Mouse (Mus musculus): ENCODE results near the gene Tspoap1. TPM values are rescaled to one million over a fixed set of nuclear protein-coding genes. Genes with fewer than 3 reads are reported as not detected.

Gene Tspoap1
- polyA plus RNA-seq, 1 experiment: 27.9 TPM

DNA sequence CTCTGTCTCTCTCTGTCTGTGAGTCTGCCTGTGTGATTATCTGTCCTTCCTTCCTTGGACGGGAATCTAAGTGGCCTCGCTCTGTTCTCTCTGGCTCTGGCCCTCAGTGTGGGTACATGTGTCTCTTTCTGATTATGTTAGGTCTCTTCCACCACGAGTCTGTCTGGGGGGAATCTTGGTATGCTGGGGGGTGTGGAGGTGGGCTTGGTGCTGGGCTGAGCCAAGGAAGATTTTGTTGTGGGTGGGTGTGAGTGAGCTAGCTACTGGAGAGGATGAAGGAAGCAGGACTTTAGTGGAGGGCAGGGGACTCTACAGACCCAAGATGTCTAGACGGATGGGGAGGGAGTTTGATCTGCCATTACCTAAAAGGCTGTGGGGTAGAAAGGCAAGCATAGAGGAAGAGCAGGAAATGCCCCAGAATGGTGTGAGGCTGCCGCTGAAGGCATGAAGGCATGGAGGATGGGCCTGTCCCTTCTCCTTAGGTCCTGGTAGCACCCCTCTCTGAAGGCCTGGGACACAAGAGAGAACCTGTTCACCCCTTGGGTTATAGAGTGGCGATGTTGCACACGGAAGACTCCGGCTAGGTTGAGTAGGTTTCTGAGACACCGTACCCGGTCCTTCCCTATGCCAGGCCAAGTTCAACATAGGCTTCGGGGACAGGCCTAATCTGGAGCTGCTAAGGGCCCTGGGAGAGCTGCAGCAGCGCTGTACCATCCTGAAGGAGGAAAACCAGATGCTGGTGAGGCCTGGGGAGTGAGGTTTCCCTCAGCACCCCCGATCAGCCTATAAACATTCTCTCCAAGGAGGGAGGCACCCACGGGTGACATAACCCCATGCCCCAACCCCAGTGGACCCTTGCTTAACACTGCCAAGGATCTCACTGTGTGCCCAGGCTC is 1.7 kb downstream of the Tspoap1 start:
- Histone ChIP-seq H3K4me1 (replicated peaks; ENCODE audit: control insufficient read depth, insufficient read depth, low read length) (peaks cover 38% of the 10 kb centered on the region), H3K27ac (ENCODE audit: control insufficient read depth, insufficient read depth, low read length) (no peak overlapping the region), H3K4me3 (ENCODE audit: control insufficient read depth, insufficient read depth, low read length) (no peak overlapping the region), H3K36me3 (ENCODE audit: control insufficient read depth, insufficient read depth, low read length) (peaks cover 16% of the 10 kb centered on the region), H3K27me3 (ENCODE audit: control insufficient read depth, insufficient read depth, low read length) (peaks cover 15% of the 10 kb centered on the region)
- no peak for TF ChIP-seq POLR2A (IDR thresholded peaks at IDR 0.05; ENCODE audit: control insufficient read depth, extremely low read depth, insufficient read depth, low read length, poor library complexity)
- TF ChIP-seq CTCF (IDR thresholded peaks at IDR 0.05; ENCODE audit: borderline replicate concordance, control insufficient read depth, extremely low read depth, insufficient read depth, low read length, poor library complexity): no peak
- 87% methylated on average over 14 of the region's 14 CpGs for WGBS
- no peak for DNase-seq

DNA sequence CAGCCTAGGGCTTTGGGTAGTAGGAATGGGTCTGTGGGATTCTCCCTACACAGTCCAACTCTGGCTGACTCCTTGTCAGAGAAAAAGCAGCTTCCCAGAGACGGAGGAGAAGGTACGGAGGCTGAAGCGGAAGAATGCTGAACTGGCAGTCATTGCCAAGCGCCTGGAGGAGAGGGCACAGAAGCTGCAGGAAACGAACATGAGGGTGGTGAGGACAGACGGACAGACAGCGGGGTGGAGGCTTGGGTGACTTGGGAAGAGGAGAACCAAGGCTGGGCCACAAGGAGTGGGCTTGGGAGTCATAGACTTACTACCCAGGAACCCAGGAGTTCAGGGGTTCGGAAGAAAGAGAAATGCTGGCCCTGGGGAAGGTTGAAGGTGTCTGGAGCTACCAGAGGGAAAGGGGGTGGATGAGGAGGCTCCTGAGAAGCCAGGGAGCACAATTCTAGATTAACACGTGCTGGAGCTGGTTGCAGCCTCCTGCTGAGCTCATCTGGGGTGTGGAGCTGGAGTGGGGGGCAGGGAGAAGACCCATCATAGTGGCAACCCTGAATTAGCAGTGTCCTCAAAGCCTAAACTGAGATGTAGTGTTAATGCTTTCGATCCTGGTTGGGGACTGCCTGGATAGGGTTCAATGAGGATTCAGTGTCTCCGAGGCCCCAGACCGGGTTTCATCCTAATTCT is 2.5 kb downstream of the Tspoap1 start:
- DNase-seq: no peak
- Histone ChIP-seq H3K27ac (ENCODE audit: control insufficient read depth, insufficient read depth, low read length) (no peak overlapping the region), H3K4me3 (ENCODE audit: control insufficient read depth, insufficient read depth, low read length) (no peak overlapping the region), H3K27me3 (ENCODE audit: control insufficient read depth, insufficient read depth, low read length) (peaks cover 15% of the 10 kb centered on the region), H3K4me1 (replicated peaks; ENCODE audit: control insufficient read depth, insufficient read depth, low read length) (peaks cover 38% of the 10 kb centered on the region), H3K36me3 (ENCODE audit: control insufficient read depth, insufficient read depth, low read length) (peaks cover 8% of the 10 kb centered on the region)
- TF ChIP-seq CTCF (IDR thresholded peaks at IDR 0.05; ENCODE audit: borderline replicate concordance, control insufficient read depth, extremely low read depth, insufficient read depth, low read length, poor library complexity) (no peak), POLR2A (IDR thresholded peaks at IDR 0.05; ENCODE audit: control insufficient read depth, extremely low read depth, insufficient read depth, low read length, poor library complexity) (no peak)
- WGBS: 83% methylated on average over 12 of the region's 12 CpGs

DNA sequence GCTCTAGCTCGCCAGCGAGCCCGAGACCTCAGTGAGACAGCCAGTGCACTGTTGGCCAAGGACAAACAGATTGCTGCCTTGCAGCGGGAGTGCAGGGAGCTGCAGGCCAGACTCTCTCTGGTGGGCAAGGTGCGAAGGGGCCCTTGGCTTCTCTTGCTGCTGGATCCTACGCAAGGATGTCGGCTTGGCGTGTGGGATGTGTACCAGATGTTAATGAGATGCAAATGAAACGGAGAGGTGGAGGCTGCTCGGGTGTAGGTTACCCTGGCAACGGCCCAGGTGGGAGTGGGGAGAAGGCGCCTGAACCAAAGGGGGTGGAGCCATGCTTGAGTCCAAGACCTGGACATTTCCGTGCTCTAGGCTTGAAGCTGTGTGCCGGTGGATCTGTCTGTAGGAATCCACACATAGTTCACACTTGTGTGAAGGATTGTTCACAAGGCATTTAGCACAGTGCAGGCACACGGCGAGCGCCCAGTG is 3.2 kb downstream of the Tspoap1 start:
- Histone ChIP-seq H3K27me3 (ENCODE audit: control insufficient read depth, insufficient read depth, low read length) (peaks cover 15% of the 10 kb centered on the region), H3K4me3 (ENCODE audit: control insufficient read depth, insufficient read depth, low read length) (peak overlapping the region; percentile 0; the same call in 1 of the 2 replicates), H3K4me1 (replicated peaks; ENCODE audit: control insufficient read depth, insufficient read depth, low read length) (peaks cover 38% of the 10 kb centered on the region), H3K27ac (ENCODE audit: control insufficient read depth, insufficient read depth, low read length) (no peak overlapping the region), H3K36me3 (ENCODE audit: control insufficient read depth, insufficient read depth, low read length) (peaks cover 1% of the 10 kb centered on the region)
- TF ChIP-seq POLR2A (IDR thresholded peaks at IDR 0.05; ENCODE audit: control insufficient read depth, extremely low read depth, insufficient read depth, low read length, poor library complexity) (no peak), CTCF (IDR thresholded peaks at IDR 0.05; ENCODE audit: borderline replicate concordance, control insufficient read depth, extremely low read depth, insufficient read depth, low read length, poor library complexity) (no peak)
- WGBS: 42% methylated on average over 17 of the region's 17 CpGs
- no peak for DNase-seq

DNA sequence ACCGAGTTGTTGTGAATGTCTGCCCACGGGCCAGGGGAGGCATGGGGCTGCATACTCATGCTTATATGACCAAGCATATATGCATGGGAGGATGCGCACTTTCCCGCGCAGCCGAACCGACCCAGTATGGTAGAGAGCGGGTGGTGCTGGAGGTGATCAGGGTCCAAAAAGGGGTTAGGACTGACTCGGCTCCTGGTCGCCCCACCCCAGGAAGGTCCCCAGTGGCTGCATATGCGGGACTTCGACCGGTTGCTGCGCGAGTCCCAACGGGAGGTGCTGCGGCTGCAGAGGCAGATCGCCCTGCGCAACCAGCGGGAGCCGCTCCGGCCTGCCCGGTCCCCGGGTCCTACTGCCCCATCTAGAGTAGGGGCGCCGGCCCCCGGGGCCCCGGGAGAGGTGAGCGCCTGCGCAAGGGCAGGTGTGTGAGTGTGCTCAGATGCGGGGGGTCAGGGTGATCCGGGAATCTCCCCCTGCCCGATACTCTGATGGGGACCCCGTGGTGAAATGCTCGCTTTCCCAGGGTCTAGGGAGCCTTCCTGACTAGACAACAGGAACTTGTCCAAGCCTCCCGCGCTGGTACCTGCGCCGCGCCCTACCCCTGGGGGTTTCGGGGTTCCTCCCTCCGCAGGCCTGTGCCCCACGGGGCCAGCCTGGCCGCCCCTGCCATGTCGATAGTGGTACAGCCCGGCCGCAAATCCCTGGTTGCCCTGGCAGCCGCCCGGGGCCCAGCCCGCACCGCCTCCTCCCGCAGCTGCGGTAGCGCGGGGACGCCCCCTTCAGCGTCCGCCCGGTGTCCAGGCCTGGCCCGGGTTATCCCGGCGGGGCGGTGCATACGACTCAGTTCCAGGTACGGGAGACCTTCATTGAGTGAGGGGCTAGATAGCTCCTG is 3.9 kb downstream of the Tspoap1 start:
- no peak overlapping the region for H3K27ac ChIP-seq (ENCODE audit: control insufficient read depth, insufficient read depth, low read length)
- peaks cover 38% of the 10 kb centered on the region for H3K4me1 ChIP-seq (replicated peaks; ENCODE audit: control insufficient read depth, insufficient read depth, low read length)
- no peak for DNase-seq
- H3K36me3 ChIP-seq (ENCODE audit: control insufficient read depth, insufficient read depth, low read length): no peaks in the 10 kb centered on the region
- TF ChIP-seq CTCF (IDR thresholded peaks at IDR 0.05; ENCODE audit: borderline replicate concordance, control insufficient read depth, extremely low read depth, insufficient read depth, low read length, poor library complexity) (no peak), POLR2A (IDR thresholded peaks at IDR 0.05; ENCODE audit: control insufficient read depth, extremely low read depth, insufficient read depth, low read length, poor library complexity) (no peak)
- H3K27me3 ChIP-seq (ENCODE audit: control insufficient read depth, insufficient read depth, low read length): peaks cover 15% of the 10 kb centered on the region
- WGBS: 4% methylated on average over 65 of the region's 65 CpGs
- H3K4me3 ChIP-seq (ENCODE audit: control insufficient read depth, insufficient read depth, low read length): peak overlapping the region; percentile 8

DNA sequence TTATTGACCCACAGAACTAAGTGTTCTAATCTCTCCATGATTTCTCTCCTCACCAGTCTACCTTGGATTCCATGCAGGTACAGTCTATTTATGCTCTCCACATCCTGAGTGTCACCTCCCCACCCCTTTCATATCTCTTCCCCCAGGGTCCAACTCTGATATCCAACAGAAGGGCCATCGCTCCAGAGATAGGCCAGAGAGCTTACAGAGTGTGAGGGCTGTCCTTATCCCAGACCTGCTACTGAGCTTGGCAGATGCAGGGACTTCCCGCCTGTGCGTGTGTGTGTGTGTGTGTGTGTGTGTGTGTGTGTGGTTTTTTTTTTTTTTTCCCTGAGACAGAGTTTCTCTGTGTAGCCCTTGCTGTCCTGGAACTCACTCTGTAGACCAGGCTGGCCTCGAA is 8.4 kb downstream of the Tspoap1 start:
- Histone ChIP-seq H3K36me3 (ENCODE audit: control insufficient read depth, insufficient read depth, low read length) (no peaks in the 10 kb centered on the region), H3K27me3 (ENCODE audit: control insufficient read depth, insufficient read depth, low read length) (peaks cover 10% of the 10 kb centered on the region), H3K4me1 (replicated peaks; ENCODE audit: control insufficient read depth, insufficient read depth, low read length) (peaks cover 9% of the 10 kb centered on the region), H3K27ac (ENCODE audit: control insufficient read depth, insufficient read depth, low read length) (no peak overlapping the region), H3K4me3 (ENCODE audit: control insufficient read depth, insufficient read depth, low read length) (no peak overlapping the region)
- TF ChIP-seq POLR2A (IDR thresholded peaks at IDR 0.05; ENCODE audit: control insufficient read depth, extremely low read depth, insufficient read depth, low read length, poor library complexity): no peak
- no peak for TF ChIP-seq CTCF (IDR thresholded peaks at IDR 0.05; ENCODE audit: borderline replicate concordance, control insufficient read depth, extremely low read depth, insufficient read depth, low read length, poor library complexity)
- 89% methylated on average over 4 of the region's 4 CpGs for WGBS
- DNase-seq: no peak

DNA sequence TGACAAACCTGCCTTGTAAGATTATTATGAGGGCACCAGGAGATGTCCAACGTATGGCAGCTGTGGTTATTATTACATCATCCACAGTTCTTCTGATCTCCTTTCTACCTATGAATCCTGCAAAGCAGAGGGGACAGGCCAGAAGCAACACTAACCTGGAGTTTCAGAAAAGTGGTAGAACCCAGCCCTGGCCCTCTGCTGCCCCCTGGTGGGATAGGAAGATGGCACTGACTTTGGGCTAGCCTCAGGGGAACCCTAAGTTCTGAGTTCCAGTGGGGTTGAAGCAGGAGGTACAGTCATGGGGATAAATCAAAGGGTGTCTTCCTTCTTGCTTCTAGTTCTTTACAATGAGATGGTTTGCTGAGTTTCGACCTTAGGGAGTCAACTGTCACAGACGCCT is 10.6 kb downstream of the Tspoap1 start:
- no peak overlapping the region for H3K27ac ChIP-seq (ENCODE audit: control insufficient read depth, insufficient read depth, low read length)
- no peaks in the 10 kb centered on the region for H3K36me3 ChIP-seq (ENCODE audit: control insufficient read depth, insufficient read depth, low read length)
- DNase-seq: peak; percentile 89
- WGBS: 54% methylated on average over 3 of the region's 3 CpGs
- H3K4me3 ChIP-seq (ENCODE audit: control insufficient read depth, insufficient read depth, low read length): no peak overlapping the region
- no peaks in the 10 kb centered on the region for H3K4me1 ChIP-seq (replicated peaks; ENCODE audit: control insufficient read depth, insufficient read depth, low read length)
- H3K27me3 ChIP-seq (ENCODE audit: control insufficient read depth, insufficient read depth, low read length): no peaks in the 10 kb centered on the region
- TF ChIP-seq CTCF (IDR thresholded peaks at IDR 0.05; ENCODE audit: borderline replicate concordance, control insufficient read depth, extremely low read depth, insufficient read depth, low read length, poor library complexity) (peak; percentile 77; the same call in 1 of the 2 replicates), POLR2A (IDR thresholded peaks at IDR 0.05; ENCODE audit: control insufficient read depth, extremely low read depth, insufficient read depth, low read length, poor library complexity) (no peak)
